Mouse (Mus musculus) liver, adult (tissue): ENCODE results near the gene Baiap2.
A peak's percentile ranks its signal among the peaks of the same experiment; 100 is the strongest.

Experiments
- GATA4 ChIP-seq: IDR thresholded peaks from 2 replicates; pipeline ENCODE4 v1.6.1; 2014; ENCODE audit warnings: mild to moderate bottlenecking, low read length; ENCODE audit not compliant: insufficient replicate concordance

Baiap2 gene

DNA sequence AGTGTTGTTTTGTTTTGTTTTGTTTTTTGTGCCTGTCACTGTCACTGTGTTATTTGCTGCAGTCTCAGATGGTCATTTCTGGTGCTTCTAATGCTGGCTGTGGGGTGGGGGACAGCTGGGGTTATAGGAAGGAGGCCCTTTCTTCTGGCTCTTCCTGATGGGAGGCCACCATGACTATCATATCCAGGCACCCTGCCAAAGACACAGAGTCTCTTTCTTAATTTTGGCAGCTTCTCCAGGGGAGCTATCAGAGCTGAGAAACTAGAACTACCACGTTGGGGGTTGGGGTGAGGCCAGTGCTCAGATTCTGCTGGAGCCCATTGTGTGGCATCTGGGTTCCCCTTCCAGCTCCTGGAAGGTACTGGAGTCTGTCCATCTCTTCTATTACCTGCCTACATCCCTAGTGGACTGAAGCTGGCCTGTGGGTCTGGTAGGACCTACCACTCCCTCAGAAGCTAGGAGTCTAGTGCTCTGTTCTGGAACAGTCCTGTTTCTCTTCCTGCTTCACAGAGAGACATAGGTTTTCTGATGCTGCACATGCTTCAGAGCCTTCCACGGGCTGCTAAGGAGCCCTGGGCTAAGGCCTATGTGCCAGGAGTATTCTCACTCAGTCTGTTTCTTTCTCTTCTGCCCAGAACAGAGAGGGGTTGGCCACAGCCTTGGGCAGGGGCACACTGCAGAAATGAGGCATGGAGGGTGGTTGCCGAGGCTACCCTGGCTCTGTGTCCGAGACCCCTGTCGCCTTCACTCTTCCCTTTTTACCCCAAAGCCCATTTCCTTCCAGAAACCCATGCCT is 10.1 kb downstream of the Baiap2 start:
- peak; percentile 74; the same call in 1 of the 2 replicates for TF ChIP-seq GATA4

DNA sequence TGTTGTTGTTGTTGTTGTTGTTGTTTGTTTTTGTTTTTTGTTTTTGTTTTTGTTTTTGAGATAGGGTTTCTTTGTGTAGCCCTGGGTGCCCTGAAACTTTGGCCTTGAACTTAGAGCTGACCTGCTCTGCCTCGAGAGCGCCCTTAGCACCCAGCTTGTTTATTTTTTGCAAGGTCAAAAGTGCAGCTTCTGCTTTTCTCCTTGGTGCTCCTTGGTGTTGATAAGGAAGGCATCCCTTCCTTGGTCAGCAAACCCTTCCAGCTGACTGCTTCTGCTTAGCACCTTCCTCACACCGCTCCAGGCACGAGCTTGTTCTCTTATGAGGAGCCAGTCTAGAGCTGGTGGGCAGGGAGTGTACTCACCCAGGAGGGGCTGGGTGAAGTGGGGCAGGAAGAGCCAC is 11.7 kb downstream of the Baiap2 start:
- peak; percentile 20; the same call in 1 of the 2 replicates for TF ChIP-seq GATA4

DNA sequence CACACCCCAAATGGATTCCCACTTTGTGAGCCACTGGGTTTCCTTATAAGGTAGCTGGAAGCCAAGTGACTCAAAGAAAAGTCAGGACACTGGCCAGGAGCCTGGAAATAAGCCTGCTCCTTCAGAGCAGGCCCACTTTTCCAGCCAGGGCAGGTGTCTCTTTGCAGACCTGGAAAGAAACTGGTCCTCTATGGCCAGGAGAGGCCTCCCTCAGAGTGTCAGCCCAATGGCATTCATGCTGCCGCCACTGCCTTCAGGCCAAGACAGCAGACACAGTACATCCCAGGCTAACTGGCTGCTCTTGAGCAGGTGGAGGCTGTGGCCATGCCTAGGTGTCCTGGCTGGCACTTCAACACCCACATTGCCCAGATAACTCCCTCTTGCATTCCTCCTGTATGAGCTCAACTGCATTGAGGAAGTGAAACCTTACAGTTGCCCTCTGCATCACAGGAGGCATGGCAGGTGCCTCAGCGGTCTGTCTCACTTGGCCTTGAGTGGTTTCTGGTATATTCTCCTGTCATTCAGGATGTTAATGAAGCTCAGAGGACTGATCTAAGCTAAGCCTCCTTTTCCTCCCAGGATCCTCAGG is 12.3 kb downstream of the Baiap2 start:
- TF ChIP-seq GATA4: no peak

DNA sequence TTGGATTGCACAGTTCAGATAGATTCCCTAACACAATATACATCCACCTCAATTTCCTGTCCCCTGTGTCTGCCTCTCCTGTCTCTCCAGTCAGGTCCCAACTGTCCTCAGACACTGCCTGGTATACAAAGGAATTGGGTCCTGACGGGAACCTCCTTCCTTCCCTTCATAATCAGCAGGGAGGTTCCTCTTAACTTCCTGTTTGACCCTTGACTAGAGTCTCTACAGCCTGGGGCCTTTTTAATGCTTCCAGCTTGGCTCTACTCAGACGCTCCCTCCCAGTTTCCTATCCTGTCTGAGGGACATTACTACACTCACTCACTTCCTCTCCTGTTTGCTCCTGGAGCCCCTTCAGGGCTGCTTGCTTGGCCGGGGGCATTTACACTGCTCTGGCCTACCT is 12.9 kb downstream of the Baiap2 start:
- peak; percentile 79; the same call in 1 of the 2 replicates for TF ChIP-seq GATA4

DNA sequence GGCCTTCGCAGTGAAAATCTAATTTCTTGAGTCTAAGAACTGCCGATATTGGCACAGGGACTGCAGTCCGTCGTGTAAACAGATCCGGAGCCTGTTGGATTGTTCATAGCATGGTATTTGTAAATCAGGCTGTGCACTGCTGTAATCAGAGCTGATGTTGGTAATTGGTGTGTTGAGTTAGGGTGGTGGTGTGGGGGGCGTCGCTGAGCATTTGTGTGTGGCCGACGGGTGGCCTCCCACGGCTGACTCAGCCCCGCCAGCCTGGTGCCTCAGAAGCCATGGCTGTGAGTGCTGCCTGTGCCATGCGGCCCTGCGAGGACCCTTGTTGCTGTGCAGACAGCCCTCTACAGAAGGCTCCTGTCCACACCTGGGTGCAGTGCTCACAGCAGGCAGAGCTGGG is 14.0 kb downstream of the Baiap2 start:
- no peak for TF ChIP-seq GATA4

DNA sequence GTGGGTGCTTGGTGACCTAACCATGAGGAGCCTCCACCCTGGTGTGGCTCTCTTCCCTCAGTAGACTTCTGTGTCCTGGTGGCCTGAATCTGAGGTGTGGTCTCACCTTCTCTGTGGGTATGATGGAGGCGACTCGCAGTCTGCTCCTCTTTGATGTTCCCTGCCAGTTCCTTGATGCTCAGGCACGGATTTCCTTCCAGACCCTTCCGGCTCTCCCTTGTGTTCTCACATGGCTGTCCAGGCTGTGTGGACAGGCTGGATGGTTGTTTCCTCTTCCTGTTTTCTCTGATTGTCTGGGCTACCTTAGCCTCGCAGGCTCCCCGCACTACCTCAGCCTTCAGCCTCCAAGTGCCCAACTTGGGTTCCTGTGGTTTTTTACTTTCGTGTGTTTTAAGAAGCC is 16.3 kb downstream of the Baiap2 start:
- no peak for TF ChIP-seq GATA4

DNA sequence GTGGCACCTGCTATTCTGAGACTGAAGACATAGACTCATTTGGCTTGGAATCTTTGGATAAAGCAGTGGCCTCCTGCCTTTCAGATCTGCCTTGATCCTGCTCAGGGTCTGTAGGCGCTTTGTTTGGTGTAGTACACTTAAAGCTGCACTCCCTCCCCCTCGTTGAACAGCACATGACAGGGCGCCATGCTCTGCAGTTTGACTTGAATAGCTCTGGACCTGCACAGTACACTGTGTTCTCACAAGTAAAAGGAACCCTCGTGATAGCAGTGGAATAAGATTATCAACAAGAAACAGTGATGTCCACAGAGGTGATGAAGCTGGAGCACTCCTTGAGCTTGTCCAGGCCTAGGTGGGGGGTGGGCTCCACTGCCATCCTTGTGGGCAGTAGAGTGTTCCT is 17.2 kb downstream of the Baiap2 start:
- TF ChIP-seq GATA4: no peak

DNA sequence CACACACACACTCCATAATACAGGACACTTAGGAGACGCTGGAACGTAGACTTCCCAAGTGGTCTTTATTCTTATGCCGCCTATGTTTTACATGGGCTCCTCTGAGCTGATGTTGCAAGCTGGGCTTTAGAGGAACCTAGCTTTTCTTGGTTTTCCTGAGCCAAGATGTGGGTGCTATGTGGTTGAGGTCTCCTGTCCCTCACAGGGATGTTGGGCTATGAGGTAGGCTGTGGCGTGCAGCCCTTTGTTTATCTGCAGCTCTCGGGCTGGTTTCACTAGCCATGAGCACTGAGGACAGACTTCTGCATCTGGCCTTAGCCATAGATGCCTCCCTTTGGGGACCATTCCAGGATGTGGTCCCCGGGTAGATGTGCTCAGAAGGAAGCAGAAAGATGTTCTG is 18.1 kb downstream of the Baiap2 start:
- TF ChIP-seq GATA4: no peak

DNA sequence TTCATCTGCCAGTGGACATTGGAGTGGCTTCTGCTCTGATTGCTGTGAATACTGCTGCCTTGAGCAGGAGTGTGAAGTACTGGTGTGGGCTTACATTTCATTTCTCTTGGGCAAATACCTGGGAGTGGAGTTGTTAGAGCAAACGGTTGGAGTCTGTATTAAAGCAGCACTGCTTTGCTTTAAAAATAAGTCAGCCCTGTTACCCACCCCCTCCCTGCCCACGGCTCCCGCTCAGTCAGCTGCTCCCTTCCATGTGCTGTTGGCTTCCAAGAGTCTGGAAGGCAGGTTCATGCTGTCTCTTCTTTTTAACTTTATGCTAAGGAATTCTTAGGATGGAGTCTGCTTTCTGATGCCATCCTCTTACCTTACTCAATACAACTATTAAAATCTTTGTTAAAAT is 18.9 kb downstream of the Baiap2 start:
- TF ChIP-seq GATA4: no peak

DNA sequence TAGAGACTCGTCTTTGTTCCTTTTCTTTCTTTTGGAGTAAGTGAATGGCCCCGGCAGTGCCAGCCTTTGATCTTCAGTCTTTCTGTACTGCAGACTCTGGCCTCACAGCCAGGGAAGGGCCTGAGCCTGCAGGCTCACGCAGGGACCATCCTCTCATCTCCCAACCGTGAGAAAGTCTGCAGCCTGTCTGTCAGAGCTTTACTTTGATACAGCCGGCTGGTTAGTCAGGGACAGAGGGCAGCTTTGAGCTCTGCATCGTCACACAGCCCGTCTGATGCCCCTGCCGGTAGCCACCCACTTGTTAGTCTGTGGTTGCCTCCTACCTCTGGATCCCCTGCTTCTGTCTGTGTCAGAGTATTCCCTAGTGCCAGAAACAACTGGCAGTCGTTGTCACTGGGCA is 22.5 kb downstream of the Baiap2 start:
- no peak for TF ChIP-seq GATA4

DNA sequence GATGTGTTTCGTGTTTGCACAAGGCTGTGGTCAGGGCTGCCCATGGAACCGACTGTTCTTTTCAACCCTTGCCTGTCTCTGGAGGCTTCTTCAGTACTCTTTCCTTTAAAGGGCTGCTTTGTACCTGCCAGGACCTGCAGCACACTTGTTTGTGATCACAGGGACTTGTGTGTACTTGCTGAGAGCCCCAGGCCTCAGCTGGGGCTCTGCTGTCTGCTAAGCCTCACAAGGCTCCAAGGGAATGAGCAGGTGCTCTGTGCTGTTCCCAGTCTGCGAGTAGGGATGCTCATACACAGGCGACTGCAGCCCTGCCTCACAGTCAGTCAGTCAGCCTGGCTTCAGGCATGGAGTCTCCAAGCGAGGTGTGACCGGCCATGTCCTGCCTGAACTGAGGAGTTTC is 23.7 kb downstream of the Baiap2 start:
- no peak for TF ChIP-seq GATA4

DNA sequence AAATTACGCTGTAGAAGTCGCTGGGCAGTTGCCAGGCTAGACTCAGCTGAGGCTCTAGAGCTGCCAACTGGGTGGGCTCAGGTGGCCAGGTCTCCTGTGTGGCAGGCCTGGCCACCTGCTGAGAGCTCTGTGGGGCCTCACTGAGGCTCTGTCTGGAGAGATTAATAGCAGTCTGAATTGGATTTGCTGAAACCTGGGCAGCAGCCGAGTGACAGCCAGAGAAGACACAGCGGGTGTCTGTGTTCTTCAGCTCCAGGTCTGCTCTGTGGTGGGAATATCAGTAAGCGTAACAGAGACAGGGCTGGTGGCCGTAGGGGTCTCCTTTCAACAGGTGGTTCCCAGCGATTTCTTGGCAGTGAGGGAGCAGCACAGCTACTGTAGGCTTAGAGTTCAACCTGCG is 24.8 kb downstream of the Baiap2 start:
- TF ChIP-seq GATA4: no peak

DNA sequence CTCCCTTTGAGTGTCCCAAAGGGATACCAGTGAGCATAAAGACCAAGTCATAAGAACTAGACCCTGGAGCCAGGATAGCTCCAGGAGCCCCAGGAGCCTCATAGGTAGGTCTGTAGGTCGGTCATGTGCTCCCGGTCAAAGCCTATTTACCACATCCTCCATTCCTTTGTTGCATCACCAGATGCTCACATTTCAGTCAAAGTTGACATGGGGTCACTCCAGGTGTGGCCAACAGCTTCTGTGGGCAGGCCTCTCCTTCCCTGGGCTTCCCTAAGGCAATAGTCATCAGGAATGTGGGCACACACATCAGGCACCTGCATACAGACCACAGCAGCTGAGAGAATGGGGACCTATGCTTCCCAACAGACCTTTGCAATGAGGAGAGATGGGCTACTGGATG is 25.3 kb downstream of the Baiap2 start:
- TF ChIP-seq GATA4: no peak

DNA sequence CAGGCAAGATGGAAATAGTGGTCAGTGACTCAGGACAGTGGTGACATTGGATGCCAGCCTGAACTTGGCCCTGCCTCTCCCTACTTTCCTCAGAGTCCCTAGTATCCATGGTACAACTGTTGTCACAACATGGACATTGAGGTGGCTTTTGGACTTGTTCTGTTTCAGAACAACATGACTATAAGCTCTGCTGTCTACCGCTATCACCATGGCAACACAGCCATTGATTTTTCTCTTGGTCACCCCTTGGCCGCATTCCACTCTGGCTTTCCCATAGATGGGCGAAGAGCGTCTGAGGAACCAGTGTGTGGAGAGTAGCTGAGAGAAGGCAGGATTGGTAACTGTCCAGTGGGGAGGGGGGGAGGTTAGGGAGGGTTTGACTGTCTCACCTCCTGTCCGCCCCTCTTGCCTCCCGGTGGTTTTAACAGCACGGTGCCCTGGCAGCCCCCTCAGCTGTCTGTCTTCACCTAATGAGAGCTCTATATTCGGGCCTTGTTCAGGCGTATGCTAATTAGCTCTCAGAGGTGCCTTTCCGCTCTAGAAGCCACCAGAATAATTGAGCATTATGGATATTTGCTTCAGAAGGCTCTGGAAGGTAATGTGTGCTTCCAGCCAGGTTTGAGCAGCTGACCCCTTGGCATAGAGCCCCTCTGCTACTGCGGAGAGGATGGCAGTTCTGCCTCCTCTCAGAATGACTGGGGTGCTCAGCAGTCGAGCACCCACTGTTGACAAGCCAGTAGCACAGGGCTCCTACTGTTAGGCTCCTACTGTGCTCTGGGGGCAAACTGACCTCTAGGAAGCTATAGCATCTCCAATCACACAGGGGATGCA is 27.7 kb downstream of the Baiap2 start:
- no peak for TF ChIP-seq GATA4

DNA sequence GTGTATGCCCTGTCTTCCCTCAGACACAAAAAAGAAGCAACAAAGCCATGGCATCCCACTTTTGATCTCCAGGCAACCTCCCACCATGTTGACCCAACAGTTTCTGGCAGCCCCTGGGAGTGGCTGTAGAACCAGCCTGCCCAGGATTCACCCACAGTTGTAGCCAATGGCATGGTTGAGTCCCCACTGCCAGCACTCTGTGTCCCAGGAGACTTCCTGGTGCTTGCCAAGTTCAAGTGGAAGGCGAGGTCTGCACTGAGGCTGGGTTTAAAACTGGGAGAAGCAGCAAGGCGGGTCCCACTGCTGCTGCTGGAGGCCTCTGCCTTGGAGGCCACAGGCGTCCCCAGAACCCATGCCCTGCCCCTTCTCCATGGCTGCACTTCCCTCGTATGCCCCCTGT is 31.2 kb downstream of the Baiap2 start:
- no peak for TF ChIP-seq GATA4

DNA sequence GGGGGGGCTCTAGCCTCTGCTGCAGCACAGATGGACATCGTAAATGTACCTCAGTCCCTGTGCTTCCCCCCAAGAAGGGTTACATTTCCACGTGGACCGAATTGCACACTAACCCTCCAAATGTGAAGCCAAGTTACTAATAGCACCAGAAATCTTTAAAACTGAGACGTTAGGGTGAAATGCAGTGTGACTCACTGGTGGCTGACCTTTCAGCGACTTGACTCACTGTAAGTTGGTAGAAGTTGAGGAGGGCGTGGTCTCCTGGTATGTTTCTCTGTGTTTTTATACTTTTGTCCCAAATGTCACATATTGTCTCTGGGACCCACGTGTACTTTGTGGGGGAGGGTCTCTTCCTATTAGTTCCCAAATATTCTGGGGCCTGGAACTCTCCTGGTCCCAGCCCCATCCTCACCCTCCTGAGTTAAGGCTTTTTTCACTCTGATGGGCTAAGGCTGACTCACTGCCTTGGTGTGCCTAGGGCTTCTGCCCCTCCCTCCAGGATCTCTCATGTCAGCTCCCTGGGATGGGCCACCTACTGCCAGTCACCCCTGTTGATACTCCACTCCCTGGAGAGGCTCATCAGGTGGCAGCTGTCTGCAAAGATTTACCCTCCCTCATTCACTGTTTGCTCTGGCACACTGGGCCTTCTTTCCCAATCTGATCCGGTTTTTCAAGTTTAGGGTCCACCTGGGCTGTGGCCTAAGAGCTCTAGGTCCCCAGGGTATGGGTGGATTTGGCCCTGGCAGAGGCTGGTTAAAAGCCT is 33.4 kb downstream of the Baiap2 start:
- no peak for TF ChIP-seq GATA4

DNA sequence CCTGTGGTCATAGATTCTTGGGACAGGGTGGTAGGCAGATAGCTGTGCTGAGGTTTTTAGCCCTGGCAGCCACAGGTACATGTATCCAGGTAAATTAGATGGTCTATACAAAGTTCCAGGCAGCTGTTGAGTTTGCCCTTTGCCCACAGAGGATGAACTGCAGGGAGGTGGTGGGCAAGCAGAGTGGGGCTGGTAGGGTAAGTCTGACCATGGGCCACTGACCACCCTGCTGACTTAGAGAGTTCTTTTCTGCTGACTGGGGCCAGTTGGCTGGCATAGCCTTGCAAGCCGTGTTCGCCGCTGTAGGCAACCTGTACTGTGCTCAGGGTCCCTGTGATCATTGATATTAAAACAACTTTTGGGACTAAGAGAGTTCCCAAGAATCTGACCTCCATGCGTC is 36.1 kb downstream of the Baiap2 start:
- no peak for TF ChIP-seq GATA4
